Mouse (Mus musculus) heart, adult 2 months (tissue): ENCODE measurements around the gene Mrps18b.

Experiments
- CTCF ChIP-seq: fragments of 200-600 bp; IDR thresholded peaks from 2 replicates; pipeline ENCODE4 v1.8.1; 2022; ENCODE audit warnings: antibody characterized with exemption, mild to moderate bottlenecking, moderate library complexity
- EP300 ChIP-seq: fragments of 200-500 bp; IDR thresholded peaks from 2 replicates; pipeline ENCODE4 v1.6.1; 2011; ENCODE audit warnings: low read depth, low read length, control low read depth; ENCODE audit not compliant: insufficient read depth
- POLR2A ChIP-seq: fragments of 200-500 bp; IDR thresholded peaks from 2 replicates; pipeline ENCODE4 v1.6.1; 2011; ENCODE audit warnings: mild to moderate bottlenecking, low read depth, low read length, control low read depth; ENCODE audit not compliant: insufficient read depth

DNA sequence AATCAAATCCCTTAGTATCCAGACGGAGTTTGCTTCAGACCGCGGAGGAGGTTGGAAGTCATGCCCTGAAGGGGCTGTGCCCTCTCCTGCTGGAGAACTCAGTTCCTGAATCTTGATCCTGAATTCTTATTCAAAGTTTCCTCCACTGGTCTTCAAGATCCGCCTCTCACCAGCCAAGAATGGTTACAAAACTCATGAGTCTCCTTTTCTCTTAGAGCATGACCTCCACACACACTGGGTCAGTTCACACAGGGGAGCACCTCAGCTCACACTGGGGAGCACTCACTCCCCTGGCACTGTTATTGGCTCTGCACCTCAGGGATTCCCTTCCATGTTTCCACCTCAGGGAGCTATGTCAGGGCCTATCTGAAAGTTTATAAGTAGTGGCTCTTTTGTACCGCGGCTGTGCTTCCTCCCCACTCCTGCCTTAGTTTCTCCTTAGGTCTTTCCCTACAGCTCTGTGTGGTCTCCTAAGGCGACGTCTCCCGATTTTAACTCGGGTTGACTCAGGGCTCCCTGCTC lies 51.3 kb downstream of the Mrps18b start:
- no peak for TF ChIP-seq CTCF
- no peak for TF ChIP-seq EP300
- no peak for TF ChIP-seq POLR2A
